Mouse (Mus musculus): ENCODE measurements around the gene Fam189a2. TPM values are rescaled to one million over a fixed set of nuclear protein-coding genes. Genes with fewer than 3 reads are reported as not detected.
A peak's percentile ranks its signal among the peaks of the same experiment; 100 is the strongest.

Gene Fam189a2
- total RNA-seq, 2 experiments from 2014 or later, result 0.33 to 0.42 TPM

DNA sequence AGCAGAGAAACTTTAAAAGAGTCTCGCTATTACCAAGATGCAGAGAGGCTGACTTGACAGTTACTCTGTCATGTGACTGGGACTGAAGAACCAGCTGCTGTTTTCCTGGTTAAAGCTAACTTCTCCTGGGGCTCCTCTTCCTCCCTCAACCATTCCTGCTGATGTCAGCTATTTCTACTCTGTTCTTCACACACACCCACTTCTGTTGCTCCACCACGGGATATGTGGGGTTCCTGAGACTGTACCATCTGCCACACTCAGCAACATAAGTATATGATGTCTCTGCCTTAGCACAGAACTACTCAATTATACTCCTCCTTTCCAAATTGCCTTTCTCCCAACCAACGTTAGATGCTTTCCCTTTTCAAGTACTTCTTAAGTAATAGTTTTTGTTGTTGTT, 50.2 kb downstream of the Fam189a2 start:
- no peak for ATAC-seq (ENCODE audit: poor library complexity, severe bottlenecking)

DNA sequence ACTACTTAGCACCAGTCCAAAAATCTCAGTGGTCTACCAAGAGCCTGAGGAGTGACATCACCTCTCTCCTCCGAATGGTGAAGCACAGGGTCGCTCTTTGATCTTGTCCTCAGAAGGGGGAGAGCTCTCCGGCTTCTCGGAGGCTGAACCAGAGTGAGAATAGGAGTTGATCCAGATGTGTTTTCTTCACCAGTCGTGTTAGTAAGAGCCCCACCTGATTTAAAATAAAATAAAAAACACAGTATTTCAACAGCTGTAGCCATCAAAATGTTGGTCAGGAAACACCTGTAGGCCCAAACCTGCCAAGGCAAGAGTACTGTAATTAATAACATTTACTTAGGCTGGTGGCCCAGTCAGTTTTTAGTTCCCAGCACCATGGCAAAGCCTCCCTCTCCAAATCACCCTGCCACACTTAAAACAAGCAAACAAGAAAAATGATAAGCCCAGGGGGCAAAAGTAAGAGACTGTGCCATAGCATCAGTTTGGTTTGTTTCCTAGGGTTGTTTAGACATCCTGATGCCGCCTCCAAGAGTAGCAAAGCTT, 52.8 kb downstream of the Fam189a2 start:
- ATAC-seq (ENCODE audit: poor library complexity, severe bottlenecking), result no peak

- ATAC-seq (ENCODE audit: poor library complexity, severe bottlenecking), result no peak
Observed at GRCm38 (mm10) chr19:23972881-23973649, 57.8 kb downstream of the Fam189a2 start.

DNA sequence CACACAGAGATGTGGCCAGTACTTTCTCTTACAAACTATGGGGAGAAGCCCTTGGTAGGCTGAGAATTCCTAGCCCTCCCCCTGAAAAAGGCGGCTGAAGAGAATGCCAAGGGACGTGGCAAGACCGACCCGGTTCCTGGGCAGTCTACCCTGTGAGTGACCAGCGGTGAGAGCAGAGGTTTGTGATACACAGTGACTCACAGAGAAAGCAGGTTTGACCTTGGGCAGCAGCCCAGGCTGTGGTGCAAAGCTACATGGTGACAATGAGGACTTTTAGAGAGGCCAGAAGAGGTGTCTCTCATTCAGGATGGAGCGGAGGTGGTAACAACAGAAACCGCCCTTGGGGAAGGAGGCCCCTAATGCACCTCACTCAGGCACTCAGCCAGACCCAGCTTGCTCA, 59.4 kb downstream of the Fam189a2 start:
- no peak for ATAC-seq (ENCODE audit: poor library complexity, severe bottlenecking)

DNA sequence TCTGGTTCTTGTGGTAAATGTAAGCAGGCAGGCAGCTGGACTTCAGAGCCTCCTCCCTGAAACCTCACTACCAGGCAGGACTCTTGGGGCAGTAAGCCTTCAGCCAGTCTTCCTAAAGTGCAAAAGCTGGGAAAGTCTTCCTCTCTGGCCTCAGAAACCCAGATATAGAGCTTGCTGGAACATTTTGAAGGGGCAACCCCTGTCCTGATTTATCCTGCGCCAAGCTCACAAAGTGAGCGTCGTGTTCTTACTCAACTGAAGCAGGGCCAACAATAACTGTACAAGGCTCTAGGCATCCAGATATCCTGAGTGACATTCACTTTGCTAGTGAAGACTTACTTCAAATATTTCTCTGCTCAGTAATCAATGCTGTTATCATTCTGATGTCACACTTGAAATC, 60.4 kb downstream of the Fam189a2 start:
- no peak for ATAC-seq (ENCODE audit: poor library complexity, severe bottlenecking)

GRCm38 (mm10) chr19:23968862-23969225, 62.0 kb downstream of the Fam189a2 start:
- no peak for ATAC-seq (ENCODE audit: poor library complexity, severe bottlenecking)

- ATAC-seq (ENCODE audit: poor library complexity, severe bottlenecking), result no peak
Observed at GRCm38 (mm10) chr19:23968125-23968861, 62.5 kb downstream of the Fam189a2 start.

GRCm38 (mm10) chr19:23967156-23967555, 63.7 kb downstream of the Fam189a2 start:
- no peak for ATAC-seq (ENCODE audit: poor library complexity, severe bottlenecking)

- ATAC-seq (ENCODE audit: poor library complexity, severe bottlenecking), result no peak
Observed at GRCm38 (mm10) chr19:23966376-23966775, 64.4 kb downstream of the Fam189a2 start.

DNA sequence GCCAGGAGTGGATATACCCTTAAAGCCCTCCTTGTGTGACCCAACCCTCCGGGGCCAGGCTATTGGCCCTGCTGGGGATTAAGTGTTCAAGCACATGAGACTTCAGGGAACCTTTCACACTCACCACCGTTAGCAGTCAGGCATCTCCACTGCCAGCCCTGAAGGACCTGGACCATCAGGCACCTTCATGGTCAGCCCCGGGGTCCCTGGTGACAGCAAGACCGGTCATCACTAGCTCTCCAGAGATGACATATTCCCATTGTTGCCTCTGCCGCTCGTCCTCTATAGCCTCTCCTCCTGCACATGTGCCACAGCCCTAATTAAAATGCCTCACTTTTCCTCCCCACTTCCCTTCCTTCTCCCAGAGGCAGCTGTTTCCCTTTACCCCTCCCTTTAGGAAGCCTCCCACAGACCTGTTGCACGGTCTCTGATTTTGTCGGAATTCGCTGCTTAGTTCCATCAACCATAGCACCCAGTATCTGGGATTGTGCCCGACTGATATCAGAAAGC, 66.4 kb downstream of the Fam189a2 start:
- no peak for ATAC-seq (ENCODE audit: poor library complexity, severe bottlenecking)

- peak; percentile 63 for ATAC-seq (ENCODE audit: poor library complexity, severe bottlenecking)
Observed at GRCm38 (mm10) chr19:23961516-23961915, 69.3 kb downstream of the Fam189a2 start.

DNA sequence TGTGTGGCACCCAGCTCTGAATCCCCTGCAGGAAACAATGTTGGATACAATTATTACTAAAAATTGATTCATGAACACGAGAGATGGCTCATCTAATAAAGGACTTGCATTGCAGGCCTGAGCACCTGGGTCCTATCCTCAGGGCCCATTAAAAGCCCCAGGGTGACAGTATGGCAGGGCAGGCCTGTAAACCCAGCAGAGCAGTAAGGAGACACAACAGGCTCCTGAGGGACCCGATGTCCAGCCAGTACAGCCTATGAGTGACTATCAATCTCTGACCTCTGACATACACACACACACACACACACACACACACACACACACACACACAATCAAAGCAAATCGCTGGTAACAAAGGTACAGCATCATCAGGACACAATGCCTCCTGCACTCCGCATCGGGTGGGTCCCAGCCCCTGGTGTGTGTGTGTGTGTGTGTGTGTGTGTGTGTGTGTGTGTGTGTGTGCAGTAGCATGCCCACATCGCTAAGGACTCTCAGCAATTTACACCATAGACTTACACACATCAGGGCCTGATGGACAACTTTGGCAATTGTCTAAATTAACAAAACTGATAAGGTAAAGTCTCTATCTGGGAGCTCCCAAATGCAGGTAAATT, 69.9 kb downstream of the Fam189a2 start:
- ATAC-seq (ENCODE audit: poor library complexity, severe bottlenecking), result no peak

GRCm38 (mm10) chr19:23960275-23960674, 70.5 kb downstream of the Fam189a2 start:
- ATAC-seq (ENCODE audit: poor library complexity, severe bottlenecking), result no peak

DNA sequence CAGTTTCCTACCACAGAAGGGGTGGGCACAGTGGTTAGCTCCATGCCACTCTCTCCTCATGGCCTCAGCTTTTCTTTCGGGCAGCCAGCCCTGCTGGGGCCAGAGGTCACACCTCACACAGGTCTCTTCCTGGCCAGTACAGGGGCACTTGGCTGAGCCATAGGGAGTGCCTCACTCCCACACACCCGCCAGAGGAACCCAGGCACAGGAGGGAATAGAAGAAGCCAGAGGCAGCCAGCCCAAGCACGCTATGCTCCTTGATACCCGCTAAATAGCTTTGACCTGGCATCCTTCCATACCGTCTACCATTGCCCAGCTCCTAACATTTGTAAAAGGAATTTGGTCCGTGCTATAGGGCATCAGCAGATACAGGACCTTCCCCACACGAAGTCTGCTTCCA, 70.9 kb downstream of the Fam189a2 start:
- ATAC-seq (ENCODE audit: poor library complexity, severe bottlenecking), result no peak

DNA sequence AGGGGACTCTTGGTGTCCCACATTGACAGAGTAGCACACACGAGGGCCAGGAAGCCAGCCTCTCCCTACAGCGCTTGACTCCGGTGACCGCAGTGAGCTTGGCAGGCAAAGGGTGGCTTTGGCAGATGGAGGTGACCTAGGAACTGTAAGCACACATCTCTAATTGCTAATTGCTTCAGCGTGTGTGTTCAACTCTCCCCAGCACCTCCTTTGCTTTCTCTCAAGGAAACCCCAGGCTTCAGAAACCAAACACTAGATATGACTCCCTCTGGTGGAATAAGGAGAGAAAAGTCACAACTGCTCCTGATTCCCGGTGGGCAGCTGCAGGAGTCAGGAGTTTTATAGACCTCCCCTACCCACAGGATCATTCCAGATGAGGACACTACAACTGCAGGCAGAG, 71.9 kb downstream of the Fam189a2 start:
- no peak for ATAC-seq (ENCODE audit: poor library complexity, severe bottlenecking)

- ATAC-seq (ENCODE audit: poor library complexity, severe bottlenecking), result no peak
Observed at GRCm38 (mm10) chr19:23957563-23957962, 73.3 kb downstream of the Fam189a2 start.

DNA sequence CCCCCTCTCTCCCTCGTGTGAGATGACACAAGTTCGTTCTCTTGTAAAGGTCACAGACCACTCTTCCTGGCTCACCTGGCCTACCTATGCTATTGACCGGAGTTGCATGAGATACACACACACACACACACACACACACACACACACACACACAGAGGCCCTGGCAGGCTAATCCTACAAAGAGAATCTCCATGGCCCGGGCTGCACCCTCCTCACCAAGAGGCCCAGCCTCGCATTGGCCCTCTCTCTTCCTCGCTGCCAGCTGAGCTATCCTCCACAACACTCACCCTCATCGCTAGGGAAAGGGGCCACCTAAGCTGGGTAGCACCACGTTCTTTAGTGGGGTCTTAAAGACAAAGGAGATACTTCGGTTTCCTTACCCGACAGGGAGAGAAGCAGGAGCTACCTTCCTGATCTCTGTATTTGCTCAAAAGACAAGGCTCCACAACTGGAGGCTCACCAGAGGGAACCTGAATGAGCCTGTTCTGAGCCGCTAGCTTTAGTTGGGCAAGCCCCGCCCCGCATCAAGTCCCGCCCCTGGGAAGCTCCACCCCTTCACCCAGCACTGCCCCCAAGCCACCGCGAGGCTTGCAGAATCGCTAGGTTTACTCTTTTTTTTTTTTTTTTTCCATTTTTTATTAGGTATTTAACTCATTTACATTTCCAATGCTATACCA, 74.4 kb downstream of the Fam189a2 start:
- no peak for ATAC-seq (ENCODE audit: poor library complexity, severe bottlenecking)

GRCm38 (mm10) chr19:23955461-23955860, 75.4 kb downstream of the Fam189a2 start:
- no peak for ATAC-seq (ENCODE audit: poor library complexity, severe bottlenecking)

- ATAC-seq (ENCODE audit: poor library complexity, severe bottlenecking), result no peak
Observed at GRCm38 (mm10) chr19:23948301-23949000, 82.4 kb downstream of the Fam189a2 start.

DNA sequence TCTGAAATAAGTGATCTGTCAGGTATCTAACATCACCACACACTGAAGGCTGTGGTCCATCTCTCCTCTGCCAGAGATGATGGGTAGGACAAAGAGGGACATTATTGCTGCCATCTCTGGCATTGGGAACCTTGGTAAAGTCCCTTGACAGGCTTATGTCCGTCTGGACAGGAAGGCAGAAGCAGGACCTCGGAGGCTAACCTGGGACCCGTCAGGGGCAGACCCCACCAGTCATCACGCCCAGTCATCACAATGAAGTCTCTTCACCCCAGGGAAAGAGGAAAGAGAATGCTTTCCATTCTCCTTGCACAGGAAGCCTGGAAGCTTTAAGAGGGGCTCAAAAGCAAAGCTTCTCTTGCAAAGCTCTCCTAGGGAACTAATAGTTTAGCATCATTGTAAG, 82.9 kb downstream of the Fam189a2 start:
- ATAC-seq (ENCODE audit: poor library complexity, severe bottlenecking), result no peak
